ENCODE assay signal across 23 mouse cellular contexts in the genomic region with DNA sequence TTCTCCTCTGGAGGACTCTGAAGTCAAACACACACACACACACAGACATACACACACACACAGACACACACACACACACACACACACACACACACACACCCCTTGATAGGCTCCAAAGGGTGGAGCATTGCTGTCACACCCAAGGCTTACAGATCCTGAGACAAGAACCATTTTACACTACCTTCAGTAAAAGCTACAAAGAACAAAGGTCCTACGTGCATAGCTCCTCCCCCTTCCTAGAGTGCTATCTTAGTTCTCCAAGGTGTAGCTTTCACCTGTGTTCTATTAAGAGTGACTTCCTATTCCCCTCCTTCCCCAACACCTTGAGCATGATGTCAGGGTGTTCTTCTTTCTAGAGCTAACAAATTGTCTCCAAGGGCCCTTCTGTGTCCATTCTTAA.
"Had no signal": no experiment of that assay in that cellular context is flagged by ENCODE, and none has a peak within 500 bp of the region (broad histone marks: within the 10 kb centered on the region; RNA-seq: fewer than 3 reads in every experiment).

No protein-coding gene starts in this region.

- ATAC-seq: hindbrain, postnatal 0 days had no signal

- H3K36me3 ChIP-seq: heart, embryonic 10.5 days; heart, embryonic 13.5 days; heart, embryonic 15.5 days; hindbrain, embryonic 13.5 days; hindbrain, embryonic 15.5 days; limb, embryonic 13.5 days; limb, embryonic 15.5 days; liver, embryonic 13.5 days; liver, embryonic 15.5 days had no signal

- DNase-seq: gastrocnemius, postnatal 14 days; gastrocnemius, postnatal 36 days; heart, adult 18-20 months; heart, postnatal 14 days; heart, postnatal 36 days; kidney, adult 18-20 months; kidney, adult 8-10 months; kidney, postnatal 10 days; kidney, postnatal 25 days; kidney, postnatal 4 days; layer of hippocampus, postnatal 36 days; left cerebral cortex, postnatal 4 days; liver, embryonic 13.5 days had no signal

- H3K4me1 ChIP-seq: heart, embryonic 10.5 days; heart, embryonic 13.5 days; heart, embryonic 15.5 days; hindbrain, embryonic 13.5 days; hindbrain, embryonic 15.5 days; limb, embryonic 15.5 days; liver, embryonic 13.5 days; liver, embryonic 15.5 days had no signal

- H3K9me3 ChIP-seq: heart, embryonic 10.5 days; heart, embryonic 13.5 days; heart, embryonic 15.5 days; hindbrain, embryonic 13.5 days; hindbrain, embryonic 15.5 days; limb, embryonic 15.5 days; liver, embryonic 13.5 days; liver, embryonic 15.5 days had no signal

- H3K27me3 ChIP-seq: hindbrain, embryonic 13.5 days; hindbrain, embryonic 15.5 days; limb, embryonic 13.5 days; limb, embryonic 15.5 days; liver, embryonic 13.5 days; liver, embryonic 15.5 days had no signal

- H3K4me3 ChIP-seq: heart, embryonic 10.5 days; heart, embryonic 13.5 days; heart, embryonic 15.5 days; hindbrain, embryonic 13.5 days; hindbrain, embryonic 15.5 days; layer of hippocampus, adult 2 months; limb, embryonic 13.5 days; limb, embryonic 15.5 days; liver, embryonic 13.5 days; liver, embryonic 15.5 days had no signal

- H3K9ac ChIP-seq: heart, embryonic 13.5 days; heart, embryonic 15.5 days; hindbrain, embryonic 13.5 days; hindbrain, embryonic 15.5 days; limb, embryonic 13.5 days; limb, embryonic 15.5 days; liver, embryonic 13.5 days; liver, embryonic 15.5 days had no signal

- H3K4me2 ChIP-seq: heart, embryonic 13.5 days; heart, embryonic 15.5 days; hindbrain, embryonic 13.5 days; hindbrain, embryonic 15.5 days; limb, embryonic 13.5 days; limb, embryonic 15.5 days; liver, embryonic 13.5 days; liver, embryonic 15.5 days had no signal

- H3K27ac ChIP-seq: heart, embryonic 10.5 days; heart, embryonic 13.5 days; heart, embryonic 15.5 days; hindbrain, embryonic 13.5 days; hindbrain, embryonic 15.5 days; hindbrain, postnatal 0 days; layer of hippocampus, adult 2 months; limb, embryonic 13.5 days; limb, embryonic 15.5 days; liver, embryonic 13.5 days; liver, embryonic 15.5 days had no signal
